Mouse (Mus musculus): ENCODE measurements at regions not wholly inside any gene's neighbourhood (a gene's known extent, or its start where the extent isn't known, plus 50 kb on each side); places are given as distances from the start of the nearest gene placed in this dataset.

DNA sequence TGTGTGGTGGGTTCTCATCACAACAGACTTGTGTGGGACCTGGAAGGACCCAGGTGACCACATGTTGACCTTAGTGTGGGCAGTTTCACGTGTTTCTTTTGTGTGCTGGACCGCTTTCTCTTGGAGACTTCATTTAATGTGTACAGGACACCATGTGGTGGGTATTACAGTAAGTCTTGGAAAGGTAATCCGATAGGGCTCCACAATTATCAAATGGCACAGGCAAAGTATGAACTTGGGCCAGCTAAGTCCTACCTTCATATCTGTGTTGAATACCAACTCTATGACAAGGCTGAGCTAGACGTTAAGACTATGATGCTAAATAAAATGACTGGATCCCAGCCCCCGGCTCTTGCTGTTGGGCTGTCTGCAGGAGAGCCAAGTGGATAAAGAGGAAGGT is 173.5 kb downstream of the 1500009L16Rik start:
- no peak for DNase-seq (ENCODE audit: low spot score)

DNA sequence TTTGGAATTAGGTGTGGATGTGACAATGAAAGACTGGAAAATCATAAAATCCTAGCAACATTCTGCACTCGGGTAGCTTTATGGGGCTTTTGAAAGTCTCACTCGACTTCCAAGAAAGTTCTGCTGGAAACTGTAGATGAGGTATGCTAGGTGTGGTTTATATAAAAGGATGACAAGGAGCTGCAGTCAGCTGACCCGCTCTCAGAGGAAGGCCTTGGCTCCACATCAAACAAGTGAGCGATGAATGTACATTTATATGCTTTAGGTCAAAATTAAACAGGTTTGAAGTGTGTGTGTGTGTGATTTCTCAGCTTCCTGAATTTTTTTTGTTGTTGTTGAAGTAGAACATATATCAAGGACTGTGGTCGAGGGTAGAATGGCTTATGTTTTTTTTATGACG is 174.9 kb downstream of the 1500009L16Rik start:
- DNase-seq (ENCODE audit: low spot score) = no peak

DNA sequence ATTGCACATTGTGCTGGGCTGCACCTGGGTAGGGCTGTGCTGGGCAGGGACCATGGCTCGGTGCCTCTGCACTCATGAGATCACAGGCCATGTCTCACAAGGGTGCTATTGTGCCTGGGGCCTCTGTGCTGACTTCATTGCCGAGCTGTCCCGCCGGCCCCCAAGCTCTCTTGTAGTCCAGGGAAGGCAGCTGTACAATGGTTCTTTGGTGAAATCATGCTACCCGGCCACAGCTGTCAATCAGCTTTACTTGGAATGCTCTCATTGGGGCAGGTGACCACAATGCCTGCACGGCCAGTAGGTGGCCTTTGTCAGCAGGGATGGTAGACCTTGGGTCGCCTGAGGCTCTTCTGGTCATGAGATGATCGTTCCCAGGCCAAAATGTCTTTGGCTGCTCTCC is 184.1 kb downstream of the 1500009L16Rik start:
- no peak for DNase-seq (ENCODE audit: low spot score)

DNA sequence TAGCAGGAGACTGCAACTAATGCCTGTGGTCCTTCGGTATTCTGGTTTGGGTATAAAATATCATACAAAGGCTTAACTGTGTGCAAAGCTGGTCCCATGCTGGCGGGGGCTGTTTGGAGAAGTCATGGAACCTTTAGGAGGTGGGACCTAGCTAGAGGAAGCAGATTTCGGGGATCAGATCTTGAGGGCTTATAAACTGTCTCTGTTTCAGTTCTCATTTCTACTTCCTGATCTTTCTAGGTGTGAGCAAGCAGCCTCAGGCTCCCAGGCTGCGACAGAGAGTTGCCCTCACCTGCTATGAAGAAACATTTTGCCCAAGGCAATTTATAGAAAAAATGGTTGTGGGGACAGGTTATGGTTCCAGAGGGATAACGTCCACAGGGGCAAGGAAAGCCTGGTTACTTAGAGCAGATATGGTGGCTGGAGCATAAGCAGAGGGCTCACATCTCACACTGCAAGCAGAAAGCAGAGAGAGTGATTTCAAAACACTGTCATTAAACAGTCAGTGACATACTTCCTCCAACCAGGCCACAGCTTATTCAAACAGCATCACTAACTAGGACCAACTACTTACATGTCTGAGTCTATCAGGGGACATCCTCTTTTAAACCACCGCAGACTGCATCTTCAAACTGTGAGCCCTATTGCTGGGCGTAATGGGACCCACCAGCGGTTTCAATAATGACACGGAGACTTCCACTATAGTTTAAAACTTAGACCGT is 188.1 kb downstream of the 1500009L16Rik start:
- DNase-seq (ENCODE audit: low spot score) = no peak

DNA sequence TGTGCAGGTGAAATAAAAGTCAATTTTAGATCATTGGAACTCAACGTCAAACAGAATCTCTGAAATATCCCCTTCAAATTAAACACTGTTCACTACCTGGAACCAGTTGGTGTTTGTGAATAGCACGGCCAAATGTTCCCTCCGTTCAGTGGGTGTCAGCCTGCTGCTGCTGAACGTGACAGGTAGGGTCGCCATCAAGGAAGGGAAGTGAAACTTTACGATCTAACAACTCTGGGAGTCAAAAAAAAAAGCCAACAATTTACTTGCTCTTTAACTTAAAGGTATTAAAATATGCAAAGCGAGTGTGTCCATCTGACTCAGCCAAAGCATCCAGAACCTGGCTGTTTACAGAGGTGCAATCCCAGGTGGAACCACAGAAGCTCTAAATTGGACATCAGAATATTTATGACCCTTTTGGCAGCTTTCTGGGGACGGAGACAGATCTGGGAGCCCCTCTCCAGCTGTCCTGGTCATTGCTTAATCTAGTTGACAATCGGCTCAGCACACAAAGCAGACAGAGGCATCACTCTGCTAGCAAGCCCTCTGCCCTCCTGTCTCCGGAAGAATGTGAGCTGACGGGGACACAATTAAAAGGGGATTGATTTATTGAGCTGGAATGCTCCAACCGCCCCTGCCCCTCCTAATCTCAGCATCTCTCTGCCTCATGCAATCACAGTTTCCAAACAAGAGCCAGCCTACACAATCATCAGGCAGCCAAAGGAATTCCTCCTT is 191.9 kb downstream of the 1500009L16Rik start:
- no peak for DNase-seq (ENCODE audit: low spot score)

DNA sequence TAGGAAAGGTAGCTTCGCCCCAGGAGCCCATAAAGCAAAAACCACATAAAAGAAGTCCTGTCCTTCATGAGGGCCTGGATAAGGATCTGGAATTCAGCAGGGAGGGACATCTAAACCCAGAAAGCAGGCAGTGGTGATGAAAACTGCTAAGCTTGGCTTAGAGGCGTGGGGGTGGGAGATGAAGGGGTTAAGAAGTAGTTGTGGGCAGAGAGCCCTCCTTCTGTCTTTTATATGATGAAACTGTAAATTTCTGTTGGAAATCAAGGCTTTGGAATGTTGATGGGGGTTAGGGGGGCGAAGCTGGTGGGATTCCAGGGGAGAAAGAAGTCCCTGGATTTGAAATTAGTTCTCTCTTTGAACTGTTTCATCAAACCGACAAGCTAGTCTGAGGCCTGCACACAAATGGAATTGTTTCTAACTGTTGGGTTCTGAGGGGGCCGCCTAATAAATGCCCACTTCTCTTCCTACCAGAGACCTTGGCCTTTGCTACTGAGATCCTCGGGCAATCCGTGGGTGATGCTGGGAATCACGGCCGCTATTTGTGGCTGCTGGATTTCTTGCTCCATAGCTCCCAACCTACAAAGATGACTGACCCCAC is 192.6 kb downstream of the 1500009L16Rik start:
- DNase-seq (ENCODE audit: low spot score) = no peak

DNA sequence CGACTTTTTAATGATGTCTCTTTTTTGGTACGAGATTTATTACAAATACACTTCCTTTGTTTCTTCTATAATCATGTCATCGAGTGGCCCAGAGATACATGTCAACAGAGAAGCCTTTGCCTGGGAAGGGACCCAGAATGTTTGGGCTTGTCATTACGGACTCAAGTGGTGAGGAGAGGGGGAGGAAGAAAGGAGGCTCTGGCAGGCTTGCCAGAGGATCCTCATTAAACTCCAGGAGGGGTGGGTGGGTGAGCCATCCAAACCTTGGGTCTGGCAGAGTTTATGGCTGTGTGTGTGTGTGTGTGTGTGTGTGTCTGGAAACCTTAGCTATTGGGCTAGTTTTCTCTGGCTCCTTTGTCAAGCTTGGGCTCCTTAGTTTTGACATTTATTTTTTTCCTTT is 204.3 kb downstream of the 1500009L16Rik start:
- DNase-seq (ENCODE audit: low spot score) = no peak

DNA sequence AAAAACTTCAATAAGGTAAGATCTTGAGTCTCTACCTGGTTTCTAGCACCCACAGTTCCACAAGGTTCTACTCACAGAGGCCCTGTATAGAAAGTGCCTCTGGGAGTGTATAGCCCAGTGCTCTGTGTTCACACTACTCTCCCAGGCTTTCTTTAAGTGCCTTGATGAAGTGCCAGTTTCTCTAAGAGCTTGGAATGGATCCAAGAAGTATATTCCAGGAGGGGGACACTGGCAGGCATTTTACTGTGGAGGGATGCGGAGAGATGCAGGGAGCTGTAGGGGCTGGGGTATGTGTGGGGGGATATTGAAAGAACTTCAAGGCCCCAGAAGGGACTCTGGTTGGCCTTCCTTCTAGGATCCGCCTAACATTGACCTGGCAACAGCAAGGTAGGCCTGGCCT is 204.9 kb downstream of the 1500009L16Rik start:
- no peak for DNase-seq (ENCODE audit: low spot score)

DNA sequence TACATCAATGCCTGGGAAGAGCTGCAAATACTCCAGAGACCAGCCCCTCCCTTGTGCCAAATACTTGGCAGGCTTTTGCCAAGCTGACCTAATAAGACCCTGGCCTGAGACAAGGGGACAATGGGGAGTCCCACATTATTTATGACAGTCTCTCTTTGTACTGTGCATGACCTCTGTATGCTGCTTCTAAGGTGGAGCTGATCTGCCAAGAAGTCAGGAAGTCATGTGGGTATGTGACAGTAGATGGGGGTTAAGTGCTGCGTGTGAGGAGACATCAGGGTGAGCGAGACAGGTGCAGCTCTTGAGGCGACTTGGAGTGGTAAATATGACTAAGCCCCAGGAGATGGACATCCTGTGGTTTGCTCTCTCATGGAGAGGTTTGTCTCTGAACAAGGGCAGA is 209.1 kb downstream of the 1500009L16Rik start:
- no peak for DNase-seq (ENCODE audit: low spot score)

DNA sequence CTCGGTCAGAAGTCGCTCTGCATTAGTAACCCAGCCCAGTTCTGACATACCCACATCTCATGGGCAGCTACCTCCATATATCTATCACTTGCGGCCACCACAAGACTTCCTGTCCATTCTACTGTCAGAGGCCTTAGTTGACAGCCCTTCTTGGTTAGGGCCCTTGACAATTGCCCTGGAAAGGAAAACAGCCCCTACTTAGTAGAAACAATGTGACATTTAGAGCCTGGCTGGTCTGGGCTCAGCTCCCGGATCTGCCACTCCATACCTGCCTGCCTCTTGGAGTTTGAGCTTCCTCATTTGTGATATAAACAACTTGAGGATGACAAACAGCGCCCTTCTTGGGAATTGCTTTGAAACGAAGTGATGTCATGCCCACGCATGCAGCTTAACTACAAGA is 210.5 kb downstream of the 1500009L16Rik start:
- DNase-seq (ENCODE audit: low spot score) = no peak

DNA sequence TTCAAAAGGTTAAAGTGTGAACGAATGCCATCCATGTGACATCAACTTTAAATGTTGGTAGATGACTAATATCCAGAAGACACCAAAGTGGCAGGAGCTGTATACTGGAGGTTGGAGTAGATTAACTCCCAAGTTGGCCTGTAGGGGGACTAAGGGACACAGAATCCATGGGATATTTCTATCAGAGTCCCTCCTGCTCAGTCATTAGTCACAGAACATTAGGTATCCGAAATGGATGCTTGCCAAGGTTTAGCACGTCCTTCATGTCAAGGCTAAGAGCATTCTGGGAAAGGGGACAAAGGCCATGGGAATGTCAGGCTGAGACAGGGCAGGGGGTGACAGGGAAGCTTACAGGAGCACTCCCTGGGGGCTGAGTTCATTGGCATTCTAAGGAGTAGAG is 211.8 kb downstream of the 1500009L16Rik start:
- DNase-seq (ENCODE audit: low spot score) = no peak

DNA sequence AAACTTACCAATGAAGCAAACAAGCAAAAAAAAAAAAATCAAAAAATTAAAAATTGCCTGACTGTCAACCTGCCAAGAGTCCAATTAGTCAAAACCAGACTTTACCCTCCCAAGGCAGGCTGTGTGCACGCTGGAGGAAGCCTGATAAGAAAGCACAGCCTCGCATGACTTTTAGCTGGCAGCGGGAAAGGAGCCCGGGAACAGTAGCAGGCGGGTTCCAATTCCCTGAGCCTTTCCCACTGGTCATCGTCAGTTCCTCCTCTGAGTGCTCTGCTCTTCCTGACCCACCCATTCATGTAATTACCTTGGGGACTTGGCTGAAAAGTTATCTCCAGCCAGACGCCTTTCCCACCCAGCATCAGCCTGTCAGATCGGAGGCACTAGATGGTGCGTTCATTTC is 214.5 kb downstream of the 1500009L16Rik start:
- DNase-seq (ENCODE audit: low spot score) = no peak

DNA sequence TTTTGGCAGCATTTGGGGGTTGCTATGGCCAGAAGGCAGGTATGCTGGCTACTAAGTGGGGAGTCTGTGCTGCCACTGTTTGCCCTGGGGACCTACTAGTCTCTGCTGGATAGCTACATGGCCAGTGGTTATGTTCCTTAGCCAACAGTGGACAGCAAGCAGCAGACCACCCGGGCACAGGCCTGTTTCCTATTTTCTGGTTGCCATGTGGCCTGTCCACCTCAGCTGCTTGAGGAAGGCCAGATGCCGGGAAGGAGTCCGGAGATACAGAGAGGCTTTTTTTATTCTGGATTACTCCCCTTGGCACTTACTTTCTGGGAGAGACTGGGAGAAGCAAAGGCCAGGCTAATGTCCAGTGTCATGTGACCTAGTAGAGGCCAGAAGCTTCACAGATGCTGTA is 219.4 kb downstream of the 1500009L16Rik start:
- no peak for DNase-seq (ENCODE audit: low spot score)

DNA sequence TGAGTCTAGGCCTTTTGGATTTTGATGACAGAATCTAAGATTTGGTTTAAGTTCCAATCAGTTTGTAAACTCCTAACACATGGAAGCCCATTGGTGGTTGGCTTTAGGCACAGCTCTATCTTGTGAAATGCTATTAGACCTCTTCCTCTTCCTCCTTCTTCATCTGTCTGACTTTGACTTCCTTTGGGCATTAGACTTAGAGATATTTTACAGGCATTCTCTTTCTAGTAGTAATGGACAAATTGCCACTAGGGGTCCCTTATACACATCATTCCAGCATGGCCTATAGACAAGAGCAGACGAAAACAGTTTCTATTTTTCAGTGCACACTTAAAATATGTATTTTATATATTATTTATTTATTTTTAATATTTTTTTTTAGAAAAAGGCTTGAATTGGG is 221.5 kb downstream of the 1500009L16Rik start:
- no peak for DNase-seq (ENCODE audit: low spot score)

DNA sequence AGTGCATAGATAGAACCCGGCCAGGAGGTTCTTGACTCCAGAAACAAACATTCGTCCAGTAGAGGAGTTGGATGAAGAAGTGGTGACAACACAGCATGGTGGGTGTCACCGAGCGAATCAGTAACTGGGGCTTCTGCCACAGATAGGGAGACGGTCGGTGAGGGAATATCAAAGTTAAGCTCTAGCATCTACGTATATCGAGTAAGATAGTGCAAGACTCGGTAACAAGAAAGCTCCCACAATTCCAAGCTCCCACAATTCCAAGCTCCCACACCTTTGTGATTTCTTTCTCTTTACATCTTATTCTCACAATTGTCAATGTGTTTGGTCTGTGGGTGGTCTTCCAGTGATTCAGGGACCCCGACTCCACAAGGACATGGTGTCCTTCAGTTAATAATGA is 222.2 kb downstream of the 1500009L16Rik start:
- no peak for DNase-seq (ENCODE audit: low spot score)

DNA sequence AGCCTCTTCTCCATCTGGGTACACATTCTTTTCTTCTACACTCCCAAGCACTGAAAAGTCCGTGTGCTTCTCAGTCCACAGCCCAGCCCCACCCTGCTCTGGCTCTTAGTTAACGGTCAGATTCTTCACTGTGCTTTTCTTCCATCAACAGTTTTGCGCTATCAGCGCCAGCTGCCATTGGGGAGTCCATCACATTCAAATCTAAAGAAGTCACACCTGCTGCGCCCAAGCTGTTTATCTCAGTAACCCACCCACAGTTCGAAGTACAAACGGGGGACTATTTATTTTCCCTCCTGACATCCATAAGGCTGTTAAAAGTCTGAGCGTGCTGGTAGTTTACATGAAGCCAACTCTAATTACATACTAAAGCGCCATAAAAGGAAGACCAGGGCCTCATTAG is 222.8 kb downstream of the 1500009L16Rik start:
- peak; percentile 23 for DNase-seq (ENCODE audit: low spot score)

DNA sequence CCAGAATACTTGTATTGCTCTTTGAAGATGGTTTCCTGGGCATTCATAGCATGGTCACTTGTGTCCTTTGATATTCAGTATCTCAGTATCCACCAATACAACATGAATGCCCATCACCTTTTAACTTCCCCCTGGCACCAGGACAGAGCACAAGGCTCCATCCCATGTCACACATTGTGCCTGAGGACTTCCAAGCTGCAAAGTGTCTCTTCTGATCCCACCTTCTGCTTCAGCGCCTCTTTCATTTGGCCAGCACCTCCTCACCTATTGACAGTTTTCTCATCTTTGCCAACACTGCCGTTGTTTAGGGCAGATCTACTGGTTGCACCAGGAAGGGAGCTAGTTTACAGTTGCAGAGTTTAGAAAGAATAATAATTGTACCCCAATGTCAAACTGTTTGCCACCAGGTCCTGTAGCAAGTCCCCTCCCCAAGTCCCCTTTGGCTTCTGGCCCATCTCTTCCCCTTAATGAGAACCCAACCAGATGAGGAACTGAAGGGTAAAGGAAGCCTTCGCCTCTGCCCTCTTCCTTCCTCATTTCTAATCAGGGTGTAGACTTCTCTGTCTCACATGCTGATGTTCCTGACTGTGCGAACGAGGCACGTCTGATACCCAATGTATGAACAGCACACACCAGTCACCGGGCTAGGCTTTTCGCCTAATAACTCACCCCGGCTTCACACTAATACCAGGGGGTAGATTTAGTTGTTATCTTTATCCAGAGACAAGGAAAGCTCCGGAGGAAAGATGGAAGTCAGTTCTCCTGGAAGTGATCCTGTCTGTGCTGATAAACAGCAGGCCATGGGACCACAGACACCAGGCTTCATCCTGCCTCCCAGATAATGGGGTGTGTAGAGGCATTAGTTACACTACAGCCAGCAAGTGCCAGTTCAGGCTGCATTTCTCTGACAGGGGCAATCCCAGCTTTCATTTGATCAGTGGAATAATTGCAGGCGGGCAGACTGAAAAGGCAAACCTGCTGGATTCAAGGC is 223.8 kb downstream of the 1500009L16Rik start:
- DNase-seq (ENCODE audit: low spot score) = peak; percentile 5

DNA sequence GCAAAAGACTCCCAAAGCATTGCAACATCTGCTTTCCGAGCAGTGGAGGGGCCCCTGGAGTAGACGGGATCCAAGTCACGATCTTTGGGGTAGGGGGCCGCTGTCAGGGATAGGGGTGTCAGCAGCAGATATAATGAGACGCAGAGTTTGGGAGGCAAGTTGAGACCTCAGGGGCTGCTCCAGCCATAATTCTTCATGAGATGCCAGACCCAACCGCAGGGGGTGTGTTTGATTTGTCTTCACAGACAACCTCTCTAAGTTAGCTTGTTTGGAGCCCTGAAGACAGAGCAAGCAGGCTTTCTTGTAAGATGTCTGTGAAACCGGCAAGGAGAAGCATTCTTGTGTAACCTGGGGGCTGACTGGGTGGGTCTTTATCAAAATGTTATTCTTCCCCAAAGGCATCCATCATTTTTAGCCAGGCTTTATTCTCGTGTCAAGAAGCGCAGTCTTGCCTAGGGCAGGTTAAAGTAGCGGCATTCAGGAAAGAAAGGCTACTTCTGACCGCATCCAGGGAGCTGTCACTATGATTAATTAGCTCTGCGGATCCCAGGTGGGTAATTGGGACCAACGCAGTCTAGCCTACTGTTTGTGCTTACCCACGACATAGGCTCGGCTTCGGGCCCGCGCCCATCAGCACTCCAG is 234.6 kb downstream of the 1500009L16Rik start:
- DNase-seq (ENCODE audit: low spot score) = no peak

DNA sequence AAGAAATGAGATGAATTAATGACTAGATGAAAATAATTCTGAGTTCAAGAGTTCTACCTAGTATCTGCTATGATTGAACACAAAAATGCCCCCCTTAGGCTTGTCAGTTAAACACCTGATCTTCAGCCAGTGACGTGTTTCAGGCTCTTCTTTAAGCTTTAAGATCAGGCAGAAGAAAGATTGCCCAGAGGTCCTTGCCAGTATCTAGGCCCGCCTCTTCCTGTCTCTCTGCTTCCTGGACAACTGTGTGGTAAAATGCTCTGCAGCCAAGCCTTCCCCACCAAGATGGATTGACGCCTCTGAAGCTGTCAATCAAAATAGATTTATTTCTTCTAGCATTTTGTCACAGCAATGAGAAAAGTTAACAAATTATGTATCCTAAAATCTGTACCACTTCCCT is 235.7 kb downstream of the 1500009L16Rik start:
- DNase-seq (ENCODE audit: low spot score) = no peak

DNA sequence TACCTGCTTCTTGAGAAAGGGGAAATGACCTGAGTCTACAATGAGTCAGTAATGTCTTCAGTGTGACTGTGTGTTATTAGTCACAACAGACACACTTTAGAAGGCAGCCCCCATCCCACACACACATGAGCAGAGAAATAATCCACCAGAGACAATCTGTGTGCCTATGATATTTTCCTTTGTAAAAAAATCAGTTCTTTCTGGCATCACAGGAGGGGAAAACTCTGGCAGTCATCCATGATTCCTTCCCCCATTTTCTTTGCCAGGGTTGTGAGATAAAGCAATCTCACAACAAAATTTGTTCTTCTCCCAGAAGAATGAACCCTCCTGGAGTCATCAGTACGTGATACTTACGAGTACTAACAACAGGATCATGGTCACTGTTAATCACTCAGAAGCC is 236.2 kb downstream of the 1500009L16Rik start:
- DNase-seq (ENCODE audit: low spot score) = no peak

DNA sequence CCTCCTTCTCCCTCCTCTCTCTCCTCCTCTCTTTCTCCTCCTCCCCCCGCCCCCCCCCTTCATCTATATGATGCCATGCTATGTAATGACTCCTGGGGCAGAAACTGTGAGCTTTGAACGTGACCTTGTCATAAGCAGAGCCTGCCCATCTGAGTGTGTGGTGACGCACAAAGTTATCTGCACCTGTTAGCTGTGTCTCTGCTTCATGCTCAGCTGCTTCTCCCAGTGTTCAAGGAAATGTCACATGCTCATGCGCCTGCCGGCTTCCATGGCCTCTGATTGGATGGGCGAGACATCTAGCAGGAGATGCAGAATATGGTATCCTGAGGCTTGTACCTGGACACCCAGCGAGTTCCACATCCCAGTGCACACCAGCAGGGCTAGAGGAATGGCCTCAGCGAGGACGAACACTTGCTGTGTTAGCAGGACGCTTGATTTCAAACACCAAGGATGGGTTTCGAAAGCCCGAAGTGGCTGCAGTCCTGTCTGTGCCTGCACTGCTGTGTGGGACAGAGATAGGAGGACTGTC is 240.6 kb downstream of the 1500009L16Rik start:
- no peak for DNase-seq (ENCODE audit: low spot score)
